Mouse (Mus musculus) ES-E14 (cell line): Measurements from ENCODE around the gene Ltb4r2. TPM values are rescaled to one million over a fixed set of nuclear protein-coding genes. Genes with fewer than 3 reads are reported as not detected.
"Not testable (repeated sequence)": the region's sequence is repeated elsewhere in the genome, so short reads cannot be mapped to it uniquely, and the experiment has no call there.

ENCODE experiments used
- DNase-seq: peaks from one replicate; pipeline ENCODE4 v3.0.0-alpha.2; 2013; ENCODE audit warnings: low read depth, low spot score
- H3K27ac ChIP-seq: 2 replicates; pipeline ENCODE4 v1.5.1; 2012; ENCODE audit warnings: low read depth, mild to moderate bottlenecking, low read length, moderate library complexity, mixed read lengths; ENCODE audit not compliant: poor library complexity, insufficient read depth, severe bottlenecking
- H3K36me3 ChIP-seq: 2 replicates; pipeline ENCODE4 v1.6.1; 2012; ENCODE audit warnings: mild to moderate bottlenecking, low read length, moderate library complexity, mixed read lengths; ENCODE audit not compliant: control insufficient read depth, poor library complexity, insufficient read depth, severe bottlenecking
- H3K4me1 ChIP-seq, 2 experiments: fragments of 150-350 bp in 1 of 2; sonication (generic) in 1 of 2; 2 replicates each; pipeline ENCODE4 v1.6.1; 2012; ENCODE audit warnings: low read length in 2 of 2, mild to moderate bottlenecking in 1 of 2, mixed read lengths in 1 of 2; ENCODE audit not compliant: control insufficient read depth in 2 of 2, insufficient read depth in 2 of 2, poor library complexity in 1 of 2
- H3K4me3 ChIP-seq, 2 experiments: fragments of 150-350 bp in 1 of 2; sonication (generic) in 1 of 2; 2 replicates each; pipeline ENCODE4 v1.5.1; 2012; ENCODE audit warnings: low read length in 2 of 2, low read depth in 1 of 2, mild to moderate bottlenecking in 1 of 2, mixed read lengths in 1 of 2; ENCODE audit not compliant: insufficient read depth in 1 of 2, poor library complexity in 1 of 2, severe bottlenecking in 1 of 2
- H3K9ac ChIP-seq: 2 replicates; pipeline ENCODE4 v1.6.1; 2012; ENCODE audit warnings: low read depth, mild to moderate bottlenecking, low read length, mixed read lengths; ENCODE audit not compliant: poor library complexity, insufficient read depth, severe bottlenecking
- H3K9me3 ChIP-seq: fragments of 150-350 bp; sonication (generic); 2 replicates; pipeline ENCODE4 v1.6.1; 2012; ENCODE audit warnings: low read depth, mild to moderate bottlenecking, low read length; ENCODE audit not compliant: control insufficient read depth, insufficient read depth
- CHD2 ChIP-seq: IDR thresholded peaks from 2 replicates; pipeline ENCODE4 v1.6.1; 2014; ENCODE audit warnings: mild to moderate bottlenecking, low read depth, low read length, inconsistent platforms
- HCFC1 ChIP-seq: IDR thresholded peaks from 2 replicates; pipeline ENCODE4 v1.6.1; 2012; ENCODE audit warnings: low read length, inconsistent platforms, borderline replicate concordance; ENCODE audit not compliant: insufficient read depth
- MAFK ChIP-seq: IDR thresholded peaks from 2 replicates; pipeline ENCODE4 v1.6.1; 2014; ENCODE audit warnings: mild to moderate bottlenecking, low read depth, low read length, inconsistent platforms; ENCODE audit not compliant: insufficient read depth
- ZC3H11A ChIP-seq: IDR thresholded peaks from 2 replicates; pipeline ENCODE4 v1.6.1; 2012; ENCODE audit warnings: low read depth, mild to moderate bottlenecking, inconsistent platforms, low read length, borderline replicate concordance
- ZNF384 ChIP-seq: IDR thresholded peaks from 2 replicates; pipeline ENCODE4 v1.6.1; 2012; ENCODE audit warnings: low read depth, low read length, inconsistent platforms
- in situ Hi-C, 2 experiments: fragments of 600-800 bp; cut with MboI; formaldehyde crosslinking; loops; one replicate each; pipeline ENCODE4 v1.15.1; 2025; ENCODE audit warnings: low sequenced_read_pairs in 2 of 2, inconsistent platforms in 1 of 2; ENCODE audit not compliant: unreplicated experiment in 2 of 2
- total RNA-seq: library from RNA; depleted of rRNA; stranded (reverse); fragments of 300-350 nt; gene quantifications from 2 replicates; pipeline ENCODE4 v1.2.3, GENCODE M21; 2012

Ltb4r2 gene
- total RNA-seq, 1 experiment, result 1.5 TPM

DNA sequence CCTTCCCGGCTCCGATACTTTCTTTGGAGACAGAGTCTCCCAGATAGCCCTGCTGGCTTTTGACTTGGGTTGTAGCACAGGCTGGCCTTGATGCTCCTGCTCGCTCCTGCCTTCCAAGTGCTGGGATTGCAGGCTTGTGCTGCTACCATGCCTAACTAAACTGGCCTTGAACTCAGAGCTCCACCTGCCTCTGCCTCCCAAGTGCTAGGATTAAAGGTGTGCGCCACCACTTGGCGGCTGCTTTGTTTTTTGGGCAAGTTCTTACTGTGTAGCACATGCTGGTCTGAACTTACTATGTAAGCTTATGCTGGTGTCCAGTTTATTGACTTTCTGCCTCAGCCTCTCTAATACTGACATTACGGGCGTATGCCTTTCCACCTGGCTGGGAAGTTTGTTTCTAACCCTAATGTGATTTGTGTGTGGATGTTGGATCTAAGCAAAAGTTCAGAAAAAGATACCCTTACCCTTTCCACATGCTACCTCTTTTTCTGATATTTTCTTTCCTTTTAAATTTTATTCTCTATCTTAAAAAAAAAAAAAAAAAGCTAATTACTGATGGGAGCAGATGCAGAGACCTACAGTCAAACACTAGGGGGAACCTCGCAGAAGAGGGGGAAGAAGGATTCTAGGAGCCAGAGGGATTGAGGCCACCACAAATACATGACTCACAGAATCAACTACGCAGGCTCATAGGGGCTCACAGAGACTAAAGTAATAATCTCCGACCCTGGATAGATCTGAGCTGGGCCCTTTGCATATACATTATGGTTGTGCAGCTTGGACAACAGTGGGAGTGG is 14.0 kb upstream of the Ltb4r2 start:
- Histone ChIP-seq H3K9me3 (no peaks in the 10 kb centered on the region), H3K36me3 (peaks cover 21% of the 10 kb centered on the region), H3K4me3 (peak overlapping the region; percentile 95 to 100), H3K4me1 (peaks cover 2 to 3% of the 10 kb centered on the region in 2 experiments; a peak in 2 of 4 replicates), H3K27ac (no peak overlapping the region), H3K9ac (peak overlapping the region; percentile 19; the same call in 1 of the 2 replicates)
- in situ Hi-C loops, result no loop called here
- DNase-seq, result no peak
- TF ChIP-seq ZNF384 (peak; percentile 65; the same call in 1 of the 2 replicates), ZC3H11A (no peak)

DNA sequence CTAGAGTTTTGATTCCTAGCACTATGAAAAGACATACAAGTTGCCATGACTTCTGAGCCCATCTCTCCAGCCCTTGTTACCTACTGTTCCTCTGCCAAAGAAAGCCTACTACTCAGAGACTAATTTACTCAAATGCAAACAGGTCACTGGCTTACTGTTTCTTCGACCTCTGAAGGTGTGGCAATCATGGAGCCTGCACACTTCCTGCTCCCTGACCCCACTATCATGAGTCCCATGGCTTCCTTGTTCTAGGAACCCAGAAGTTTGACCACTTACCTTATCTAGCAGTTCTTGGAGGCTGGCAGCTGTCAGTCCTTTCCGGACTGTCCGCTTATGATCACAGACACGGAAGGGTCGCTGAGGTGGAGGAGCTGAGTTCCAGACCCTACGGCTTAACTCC is 3.7 kb upstream of the Ltb4r2 start:
- no peak overlapping the region for H3K9ac ChIP-seq
- TF ChIP-seq ZC3H11A, result no peak
- no peak for TF ChIP-seq HCFC1
- TF ChIP-seq MAFK, result no peak
- no peak for TF ChIP-seq CHD2
- no peak for TF ChIP-seq ZNF384
- in situ Hi-C loops, result no loop called here
- no peaks in the 10 kb centered on the region for H3K9me3 ChIP-seq
- H3K4me1 ChIP-seq, result peaks cover 0 to 4% of the 10 kb centered on the region in 2 experiments; a peak in 1 of 4 replicates
- DNase-seq, result no peak
- peaks cover 33% of the 10 kb centered on the region for H3K36me3 ChIP-seq
- no peak overlapping the region for H3K27ac ChIP-seq
- H3K4me3 ChIP-seq, result no peak overlapping the region

DNA sequence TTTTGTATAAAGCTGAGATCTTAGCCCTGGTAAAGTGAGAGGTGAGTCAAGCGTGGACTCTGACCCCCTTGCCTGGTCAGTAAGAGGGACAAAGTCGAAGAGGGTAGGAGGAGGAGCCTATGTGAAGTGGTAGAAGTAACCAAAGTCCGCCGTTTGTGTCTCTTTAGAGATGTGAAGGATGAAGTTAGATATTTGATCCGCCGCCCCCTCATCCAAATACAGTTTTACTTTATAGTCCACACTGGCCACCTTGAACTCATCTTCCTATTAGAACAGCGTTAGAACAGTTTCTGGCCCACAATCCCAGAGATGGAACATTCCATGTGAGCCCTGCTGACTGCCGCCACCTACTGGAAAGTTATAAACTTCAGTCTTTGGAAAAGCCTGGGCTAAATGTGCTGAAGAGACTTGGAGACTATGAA is 2.9 kb upstream of the Ltb4r2 start, which contains the start of gene Cideb:
Gene Cideb (minus strand): TSS at position 96 of the 422 bp plus-strand sequence.
- no peak within 1 kb of the TSS for H3K4me3 ChIP-seq
- H3K9me3 ChIP-seq, result no peaks in the 10 kb centered on the region
- no peak for TF ChIP-seq CHD2
- no peak for TF ChIP-seq ZC3H11A
- H3K9ac ChIP-seq, result no peak within 1 kb of the TSS
- in situ Hi-C loops, result no loop called here
- peaks cover 0 to 4% of the 10 kb centered on the region in 2 experiments; a peak in 1 of 4 replicates for H3K4me1 ChIP-seq
- H3K36me3 ChIP-seq, result peaks cover 25% of the 10 kb centered on the region
- no peak within 1 kb of the TSS for H3K27ac ChIP-seq
- peak; percentile 53 for DNase-seq

DNA sequence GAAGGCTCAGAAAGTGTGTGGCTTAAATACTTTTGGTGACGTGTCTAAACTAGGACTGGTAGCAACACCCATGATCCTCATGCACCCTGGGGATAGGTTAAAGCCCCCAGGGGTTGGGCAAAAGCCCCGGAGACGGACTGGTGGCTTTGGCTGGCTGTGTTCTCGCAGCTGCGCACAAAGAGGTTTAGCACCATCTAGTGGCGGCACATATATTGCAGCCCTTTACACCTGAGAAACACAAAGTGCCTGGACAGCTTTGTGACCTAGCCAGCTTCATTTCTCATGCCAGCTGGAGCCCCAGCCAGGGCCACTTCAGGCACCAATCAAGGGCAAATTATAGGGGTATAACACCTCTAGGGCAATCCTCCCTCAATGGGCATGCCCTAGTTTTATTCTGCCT is 1.1 kb upstream of the Ltb4r2 start:
- H3K4me3 ChIP-seq, H3K27ac ChIP-seq, in situ Hi-C loops, H3K9me3 ChIP-seq, H3K9ac ChIP-seq, H3K4me1 ChIP-seq, H3K36me3 ChIP-seq: not testable (repeated sequence)
- DNase-seq, result peak; percentile 66
